Mouse (Mus musculus) cerebellum, adult 11 months (tissue): ENCODE measurements around the gene Tmem92.

Experiments used
- DNase-seq: peaks from one replicate; pipeline ENCODE4 v3.0.0; 2022

Gene Tmem92

DNA sequence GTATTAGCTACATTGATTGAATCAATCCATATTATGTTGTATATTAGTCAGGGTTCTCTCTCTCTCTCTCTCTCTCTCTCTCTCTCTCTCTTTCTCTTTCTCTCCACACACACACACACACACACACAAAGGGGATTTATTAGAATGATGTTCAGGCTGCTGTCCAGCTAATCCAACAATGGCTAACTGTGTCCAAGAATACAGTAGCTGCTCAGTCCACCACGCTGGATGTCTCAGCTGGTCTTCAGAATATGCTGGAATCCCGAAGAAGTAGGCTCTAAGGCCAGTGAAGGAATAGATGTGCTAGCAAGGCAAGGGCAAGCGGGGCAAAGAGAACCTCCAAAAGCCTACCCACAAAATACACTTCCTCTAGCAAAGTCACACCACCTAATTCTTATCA, 55.2 kb downstream of the Tmem92 start:
- DNase-seq = no peak
